Mouse (Mus musculus) kidney, postnatal 10 days (tissue): ENCODE results near the gene Kit.
A peak's percentile ranks its signal among the peaks of the same experiment; 100 is the strongest.

Source experiments
- DNase-seq: peaks from one replicate; pipeline ENCODE4 v3.0.0; 2021; ENCODE audit warnings: mixed read lengths

Kit gene

GRCm38 (mm10) chr5:75574852-75575566 is at the start of gene Kit:
Kit (plus strand) TSS chr5:75574916.
- DNase-seq, result peak; percentile 91

- no peak for DNase-seq
Observed at GRCm38 (mm10) chr5:75536156-75536555, 38.6 kb upstream of the Kit start.

GRCm38 (mm10) chr5:75537717-75538116 is 37.0 kb upstream of the Kit start:
- DNase-seq, result no peak

GRCm38 (mm10) chr5:75538458-75538857 is 36.3 kb upstream of the Kit start:
- DNase-seq, result peak; percentile 12

- DNase-seq, result no peak
Observed at GRCm38 (mm10) chr5:75539098-75539497, 35.6 kb upstream of the Kit start.

GRCm38 (mm10) chr5:75543757-75544156 is 31.0 kb upstream of the Kit start:
- no peak for DNase-seq

- DNase-seq, result peak; percentile 47
Observed at GRCm38 (mm10) chr5:75544472-75545264, 30.0 kb upstream of the Kit start.

GRCm38 (mm10) chr5:75545265-75545643 is 29.5 kb upstream of the Kit start:
- DNase-seq, result no peak

- DNase-seq, result no peak
Observed at GRCm38 (mm10) chr5:75553021-75553420, 21.7 kb upstream of the Kit start.

- DNase-seq, result no peak
Observed at GRCm38 (mm10) chr5:75557636-75558035, 17.1 kb upstream of the Kit start.

- DNase-seq, result peak; percentile 53
Observed at GRCm38 (mm10) chr5:75559291-75559690, 15.4 kb upstream of the Kit start.

GRCm38 (mm10) chr5:75561231-75561630 is 13.5 kb upstream of the Kit start:
- no peak for DNase-seq

- no peak for DNase-seq
Observed at GRCm38 (mm10) chr5:75574151-75574851, 415 bp upstream of the Kit start.

GRCm38 (mm10) chr5:75575567-75576515 is 1.1 kb downstream of the Kit start:
- peak; percentile 75 for DNase-seq

- no peak for DNase-seq
Observed at GRCm38 (mm10) chr5:75576741-75577140, 2.0 kb downstream of the Kit start.

- DNase-seq, result peak; percentile 27
Observed at GRCm38 (mm10) chr5:75578141-75578540, 3.4 kb downstream of the Kit start.

- no peak for DNase-seq
Observed at GRCm38 (mm10) chr5:75579244-75579643, 4.5 kb downstream of the Kit start.

- DNase-seq, result no peak
Observed at GRCm38 (mm10) chr5:75579646-75580268, 5.0 kb downstream of the Kit start.

GRCm38 (mm10) chr5:75581926-75582325 is 7.2 kb downstream of the Kit start:
- DNase-seq, result no peak

GRCm38 (mm10) chr5:75587781-75588180 is 13.1 kb downstream of the Kit start:
- no peak for DNase-seq

GRCm38 (mm10) chr5:75589552-75590346 is 15.0 kb downstream of the Kit start:
- DNase-seq, result no peak
